Mouse (Mus musculus) lung, adult 2 months (tissue): ENCODE measurements around the gene Tufm. TPM values are rescaled to one million over a fixed set of nuclear protein-coding genes. Genes with fewer than 3 reads are reported as not detected.
"Not testable (repeated sequence)": the region's sequence is repeated elsewhere in the genome, so short reads cannot be mapped to it uniquely, and the experiment has no call there.

Source experiments
- DNase-seq: peaks from one replicate; pipeline ENCODE4 v3.0.0; 2022
- H3K4me1 ChIP-seq: fragments of 200-500 bp; 2 replicates; pipeline ENCODE4 v1.6.1; 2011; ENCODE audit warnings: low read length; ENCODE audit not compliant: control insufficient read depth, insufficient read depth
- H3K4me3 ChIP-seq: fragments of 200-500 bp; replicated peaks from 2 replicates; pipeline ENCODE3; 2011; ENCODE audit warnings: low read depth, mild to moderate bottlenecking, control low read depth, low read length; ENCODE audit errors: extremely low read depth
- CTCF ChIP-seq: fragments of 200-500 bp; IDR thresholded peaks from 2 replicates; pipeline ENCODE4 v1.5.1; 2011; ENCODE audit warnings: mild to moderate bottlenecking, low read length, control low read depth; ENCODE audit not compliant: insufficient read depth
- POLR2A ChIP-seq: fragments of 200-500 bp; IDR thresholded peaks from 2 replicates; pipeline ENCODE4 v1.6.1; 2011; ENCODE audit warnings: low read depth, mild to moderate bottlenecking, control low read depth, low read length, borderline replicate concordance; ENCODE audit errors: extremely low read depth
- WGBS: fragments of 180-500 bp; shearing (Covaris S2); methylation state at CpG from one replicate; pipeline ENCODE4 v1.1.7; 2018; 5-methylcytosine and 5-hydroxymethylcytosine counted together
- polyA plus RNA-seq: library from polyadenylated mRNA; depleted of rRNA; stranded (reverse); fragments of >200 nt; gene quantifications from 2 replicates; pipeline ENCODE4 v1.2.3, GENCODE M21; 2012

Tufm gene
- polyA plus RNA-seq, 1 experiment = 71.0 TPM

DNA sequence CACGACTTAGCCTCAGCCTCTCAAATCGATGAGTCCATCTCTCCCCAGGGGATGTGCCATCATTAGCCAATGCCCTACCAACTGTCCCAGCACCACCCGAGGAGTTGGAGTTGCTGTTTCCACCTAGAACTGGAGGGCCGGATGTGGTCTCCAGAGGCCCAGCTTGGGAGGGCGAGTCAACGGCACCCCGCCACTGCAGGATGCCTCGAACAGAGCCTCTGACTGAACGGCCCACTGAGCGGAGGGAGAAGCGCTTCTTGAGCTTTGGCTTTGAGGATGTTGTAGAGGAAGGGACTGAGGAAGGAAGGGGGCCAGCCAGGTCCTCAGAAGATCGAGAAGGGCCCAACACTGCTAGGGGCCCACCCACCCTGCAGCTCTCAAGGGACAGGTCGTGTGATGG lies 14.9 kb upstream of the Tufm start:
- no peak for DNase-seq
- TF ChIP-seq POLR2A (no peak), CTCF (no peak)
- WGBS = 74% methylated on average over 13 of the region's 13 CpGs
- Histone ChIP-seq H3K4me1 (peaks cover 6% of the 10 kb centered on the region), H3K4me3 (no peak overlapping the region)

DNA sequence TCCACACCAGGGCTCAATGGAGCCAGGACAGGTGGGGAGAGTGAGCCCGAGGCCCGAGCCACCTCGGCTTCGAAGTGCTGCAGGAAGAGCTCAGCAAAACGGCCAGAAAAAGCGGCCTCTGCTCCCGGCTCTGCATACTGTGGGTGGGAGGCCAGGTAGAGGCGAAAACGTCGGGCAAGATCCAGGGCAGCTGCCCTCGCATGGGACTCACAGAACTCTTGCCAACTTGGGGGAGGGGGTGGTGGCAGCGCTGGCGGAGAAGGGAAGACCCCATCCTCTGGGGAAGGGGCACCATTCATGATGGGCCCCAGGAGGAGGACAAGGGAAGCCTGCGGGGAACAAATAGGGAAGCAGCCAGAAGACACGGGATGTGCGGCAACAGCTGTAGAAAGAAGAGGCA lies 14.4 kb upstream of the Tufm start:
- no peak for DNase-seq
- Histone ChIP-seq H3K4me1 (peaks cover 6% of the 10 kb centered on the region), H3K4me3 (no peak overlapping the region)
- WGBS = 79% methylated on average over 16 of the region's 16 CpGs
- no peak for TF ChIP-seq POLR2A
- no peak for TF ChIP-seq CTCF

DNA sequence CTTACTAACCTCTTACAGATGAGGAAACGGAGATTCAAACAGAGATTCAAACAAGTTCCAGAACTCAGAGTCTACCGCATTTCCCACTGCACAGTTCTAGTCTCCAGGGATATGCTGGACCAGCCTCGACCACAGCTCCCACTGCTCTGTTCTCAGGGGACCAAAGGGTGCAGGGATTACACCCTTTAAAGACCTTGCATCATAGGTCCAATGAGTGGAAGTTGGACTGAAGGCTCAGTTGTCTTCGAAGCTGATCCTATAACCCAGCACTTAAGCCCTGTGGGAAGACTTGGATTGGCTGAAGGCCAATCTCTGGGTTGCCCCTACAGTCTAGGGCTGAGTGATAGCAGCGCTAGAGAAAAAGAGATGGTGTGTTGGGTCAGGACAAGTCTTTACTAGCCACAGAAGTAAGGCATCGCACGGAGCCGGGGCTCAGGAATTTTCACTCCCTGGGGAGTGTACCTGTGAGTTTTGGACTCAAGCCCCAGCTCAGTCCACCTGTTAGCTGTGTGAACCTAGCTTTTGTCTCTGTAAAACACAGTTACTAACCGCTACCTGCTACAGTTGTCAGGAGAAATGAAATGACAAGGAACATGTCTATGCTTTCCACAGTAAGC lies 13.6 kb upstream of the Tufm start:
- Histone ChIP-seq H3K4me1 (peaks cover 6% of the 10 kb centered on the region), H3K4me3 (no peak overlapping the region)
- DNase-seq = no peak
- WGBS = 65% methylated on average over 9 of the region's 9 CpGs
- no peak for TF ChIP-seq CTCF
- no peak for TF ChIP-seq POLR2A

DNA sequence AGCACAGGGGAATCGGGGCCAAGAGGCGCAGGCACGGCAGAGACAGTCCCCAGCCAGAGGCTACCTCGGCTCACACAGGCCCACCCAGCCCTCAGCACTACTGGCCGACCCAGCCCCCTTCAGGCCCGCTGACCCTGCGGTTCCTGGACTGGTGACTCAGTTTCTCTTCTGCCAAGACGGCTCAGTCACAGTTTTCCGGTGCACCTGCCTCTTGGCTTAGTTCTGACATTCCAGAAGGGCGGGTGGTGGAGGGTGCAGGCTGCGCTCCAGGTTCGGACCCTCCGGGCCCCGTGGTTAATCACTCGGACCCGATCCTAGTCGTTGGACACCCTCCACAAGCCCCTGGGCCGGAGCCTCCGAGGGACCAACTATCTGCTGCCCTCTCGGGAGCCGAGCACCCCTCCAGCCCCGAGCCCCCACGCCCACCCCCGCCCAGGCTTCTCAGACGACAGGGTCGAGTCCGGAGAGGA lies 12.6 kb upstream of the Tufm start:
- Histone ChIP-seq H3K4me3 (peak overlapping the region; percentile 85), H3K4me1 (peaks cover 6% of the 10 kb centered on the region)
- DNase-seq = peak; percentile 44
- no peak for TF ChIP-seq CTCF
- no peak for TF ChIP-seq POLR2A
- WGBS = 2% methylated on average over 27 of the region's 27 CpGs

DNA sequence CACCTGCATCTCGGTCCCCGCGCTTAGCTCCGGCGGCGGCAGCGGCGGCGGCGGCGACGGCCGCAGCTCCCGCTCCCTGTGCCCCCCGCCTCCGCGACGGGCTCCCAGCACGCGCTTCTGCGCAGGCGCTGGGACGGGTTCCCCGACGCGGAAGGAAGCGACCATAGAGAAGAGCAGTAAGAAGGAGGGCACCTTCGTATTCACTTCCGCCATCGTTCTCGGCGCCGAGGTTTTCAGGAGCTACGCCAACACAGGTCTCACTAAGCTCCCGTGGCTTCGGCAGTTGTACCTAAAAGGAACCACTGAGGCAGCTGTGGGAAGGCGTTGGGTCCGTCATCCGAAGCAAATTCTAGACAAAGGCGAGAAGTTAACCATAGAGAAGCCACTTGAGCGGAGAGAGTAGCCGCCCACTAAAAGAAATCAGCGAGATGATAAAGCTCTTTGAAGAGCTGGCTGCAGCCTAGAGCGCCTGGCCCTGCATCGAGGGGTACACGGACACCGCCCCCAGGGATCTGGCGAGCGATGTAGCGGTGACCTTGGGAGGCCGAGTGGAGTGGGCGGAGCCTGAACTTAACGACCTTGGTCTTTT lies 12.1 kb upstream of the Tufm start, which contains the start of gene Sh2b1:
TSS of gene Sh2b1 (minus strand) at position 432 of the 589 bp plus-strand sequence.
- TF ChIP-seq POLR2A (peak; percentile 86), CTCF (peak; percentile 35; the same call in 1 of the 2 replicates)
- peak; percentile 84 for DNase-seq
- H3K4me3 ChIP-seq = peak within 1 kb of the TSS; percentile 85
- under 1% methylated on average over 53 of the region's 53 CpGs for WGBS
- H3K4me1 ChIP-seq = peaks cover 6% of the 10 kb centered on the region

DNA sequence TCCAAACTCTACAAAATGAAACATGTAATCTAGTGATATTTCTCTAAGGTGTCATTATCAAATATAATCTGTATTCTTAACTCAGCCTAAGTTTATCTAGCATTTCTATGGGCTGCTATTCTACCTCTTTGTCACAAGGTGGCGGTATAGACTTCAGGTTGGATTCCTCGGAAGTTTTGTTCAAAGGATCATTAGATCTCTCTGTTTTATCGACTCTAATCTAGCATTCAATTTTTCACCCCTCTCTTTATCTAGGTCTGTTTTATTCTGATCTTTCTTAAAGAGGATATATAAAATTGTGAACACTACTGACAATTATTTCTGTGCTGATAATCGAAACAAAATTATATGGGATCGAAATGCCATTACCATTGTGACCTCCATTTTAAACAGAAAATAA lies 5.5 kb upstream of the Tufm start:
- peak; percentile 20; the same call in 1 of the 2 replicates for TF ChIP-seq CTCF
- no peak for TF ChIP-seq POLR2A
- peak overlapping the region; percentile 50 for H3K4me3 ChIP-seq
- no peak for DNase-seq
- H3K4me1 ChIP-seq = no peaks in the 10 kb centered on the region
- WGBS = 18% methylated on average over 5 of the region's 5 CpGs

DNA sequence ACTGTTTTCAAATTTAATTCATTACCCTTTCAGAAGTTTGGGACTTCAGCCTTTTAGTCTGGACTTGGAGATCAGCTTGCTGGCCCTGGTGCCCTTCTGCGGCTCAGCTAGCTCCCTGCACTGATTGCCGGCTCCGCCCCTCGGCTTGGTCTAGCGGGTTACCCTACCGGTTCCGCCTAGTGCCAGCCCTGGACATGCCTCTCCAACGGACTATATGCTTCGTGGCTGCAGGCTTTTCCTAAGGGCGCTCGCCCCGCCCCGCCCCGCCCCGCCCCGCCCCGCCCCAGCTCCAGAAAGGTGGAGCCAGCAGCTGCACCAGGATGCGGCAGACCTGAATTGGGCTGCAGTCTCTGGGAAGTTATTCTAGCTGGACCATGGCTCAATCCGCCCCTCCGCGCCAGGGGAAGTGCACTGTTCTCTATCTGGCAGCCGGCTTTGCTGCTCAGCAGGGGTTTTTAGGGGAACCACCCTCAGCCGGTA lies 4.7 kb upstream of the Tufm start:
- peak overlapping the region; percentile 47 for H3K4me3 ChIP-seq
- DNase-seq = peak; percentile 76
- no peaks in the 10 kb centered on the region for H3K4me1 ChIP-seq
- under 1% methylated on average over 23 of the region's 23 CpGs for WGBS
- peak; percentile 46; the same call in 1 of the 2 replicates for TF ChIP-seq POLR2A
- TF ChIP-seq CTCF = no peak

DNA sequence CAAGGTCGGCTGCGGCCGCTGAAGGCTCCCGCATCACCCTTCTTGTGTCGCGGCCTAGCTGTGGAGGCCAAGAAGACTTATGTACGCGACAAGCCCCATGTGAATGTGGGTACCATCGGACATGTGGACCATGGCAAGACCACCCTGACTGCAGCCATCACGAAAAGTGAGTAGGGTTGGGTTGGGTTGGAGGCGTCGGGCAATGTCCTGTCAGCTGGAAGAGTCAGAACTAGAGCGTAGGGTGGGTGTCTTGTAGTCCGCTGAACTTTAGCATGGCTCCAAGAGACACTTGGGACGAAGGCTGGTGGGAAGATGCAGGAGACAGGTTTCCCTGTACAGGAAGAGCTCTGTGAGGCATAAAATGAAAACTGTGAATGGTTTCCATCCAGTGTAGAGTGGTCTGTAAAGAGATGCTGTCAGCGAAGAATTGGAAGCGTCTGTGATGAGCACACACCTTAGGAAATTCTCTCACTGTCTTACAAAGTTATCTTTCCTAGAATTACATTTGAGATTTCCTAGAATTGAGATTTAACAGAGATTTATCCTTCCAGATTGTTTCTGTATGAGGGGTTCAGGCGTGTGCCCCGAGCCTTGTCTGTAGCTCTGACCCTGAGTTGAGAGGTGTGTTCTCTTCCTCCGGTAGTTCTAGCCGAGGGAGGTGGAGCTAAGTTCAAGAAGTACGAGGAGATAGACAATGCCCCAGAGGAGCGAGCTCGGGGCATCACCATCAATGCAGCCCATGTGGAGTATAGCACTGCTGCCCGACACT lies 640 bp downstream of the Tufm start:
- not testable (repeated sequence) for H3K4me1 ChIP-seq, DNase-seq
- 8% methylated on average over 25 of the region's 25 CpGs for WGBS
- peak overlapping the region; percentile 81 for H3K4me3 ChIP-seq

DNA sequence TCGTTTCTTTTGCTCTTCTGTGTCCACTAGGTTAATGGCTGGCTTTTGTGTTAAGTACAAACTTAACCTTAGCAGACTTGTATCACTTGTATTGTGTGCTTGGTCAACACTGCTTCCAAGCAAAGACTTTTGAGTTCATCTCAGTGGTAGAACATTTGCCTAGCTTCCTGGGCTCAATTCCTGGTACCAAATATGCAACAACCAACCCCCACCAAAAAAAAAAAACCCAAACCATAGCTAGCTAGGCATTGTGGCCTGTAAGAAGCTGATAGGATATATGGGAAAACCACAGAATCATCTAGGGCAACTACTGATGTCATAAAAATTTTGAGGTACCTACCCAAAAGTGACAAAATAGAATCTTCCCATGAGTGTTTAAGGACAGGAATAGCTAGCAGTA lies 3.8 kb downstream of the Tufm start:
- WGBS = 70% methylated on average over 1 of the region's 1 CpGs
- DNase-seq = no peak
- TF ChIP-seq CTCF (no peak), POLR2A (no peak)
- H3K4me1 ChIP-seq = no peaks in the 10 kb centered on the region
- H3K4me3 ChIP-seq = no peak overlapping the region

DNA sequence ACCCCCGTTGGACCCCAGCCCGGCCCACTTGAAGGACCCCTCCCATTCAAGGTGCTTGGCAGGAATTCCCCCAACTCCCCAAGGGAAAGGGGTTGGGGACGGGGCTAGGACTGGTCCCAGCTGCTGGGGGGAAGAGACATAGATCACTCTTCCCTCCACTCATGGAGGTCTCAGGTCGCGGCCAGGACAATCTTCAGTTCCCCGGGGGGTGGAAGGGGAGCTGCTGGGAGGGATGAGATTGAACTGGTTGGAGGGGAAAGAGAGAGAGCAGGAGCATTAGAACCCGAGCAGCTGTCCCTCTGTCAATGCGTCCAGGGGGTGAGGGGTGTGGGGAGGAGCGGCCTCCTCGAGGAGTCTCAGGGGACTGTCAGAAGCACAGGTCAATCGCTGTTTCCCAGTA lies 4.8 kb downstream of the Tufm start:
- TF ChIP-seq POLR2A (no peak), CTCF (no peak)
- 60% methylated on average over 11 of the region's 11 CpGs for WGBS
- DNase-seq = no peak
- H3K4me1 ChIP-seq = no peaks in the 10 kb centered on the region
- no peak overlapping the region for H3K4me3 ChIP-seq
